In the genomic region with DNA sequence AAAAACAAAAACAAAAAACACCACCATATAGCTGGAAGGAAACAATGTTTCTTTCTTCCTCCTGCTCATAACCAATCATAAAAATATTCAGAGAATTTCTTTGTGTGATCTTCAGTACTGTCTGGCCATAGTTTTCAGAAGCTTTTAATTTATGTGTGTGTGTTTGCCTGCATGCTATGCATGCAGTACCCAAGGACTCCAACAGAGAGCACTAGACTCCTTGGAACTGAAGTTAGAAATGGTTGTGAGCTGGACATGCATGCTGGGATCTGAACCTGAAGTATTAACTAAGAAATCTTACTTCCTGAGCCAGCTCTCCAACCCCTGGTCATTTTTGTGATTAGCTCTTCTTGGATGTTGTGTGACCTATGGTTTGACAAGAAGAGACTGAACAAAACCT, we compare ENCODE assay signal across 20 mouse cellular contexts.
DNase-seq lines count a peak whose midpoint lies in the region; ATAC-seq and TF ChIP-seq lines count a peak whose summit lies in the region.
"Had no signal": no experiment of that assay in that cellular context is flagged by ENCODE, and none has a peak within 500 bp of the region (broad histone marks: within the 10 kb centered on the region; RNA-seq: fewer than 3 reads in every experiment).

No protein-coding gene starts in this region.

- H3K4me2 ChIP-seq in intestine, postnatal 0 days (replicated peaks; ENCODE audit: low read depth) = no peak overlapping the region
- no peak overlapping the region for H3K4me2 ChIP-seq in intestine, embryonic 16.5 days (ENCODE audit: low read depth, low read length)
- H3K4me2 ChIP-seq: heart, embryonic 13.5 days; kidney, embryonic 15.5 days; liver, embryonic 13.5 days; midbrain, embryonic 12.5 days; stomach, embryonic 15.5 days had no signal

- H3K27me3 ChIP-seq in intestine, postnatal 0 days (replicated peaks; ENCODE audit: control insufficient read depth, insufficient read depth, low read length) = no peaks in the 10 kb centered on the region
- no peaks in the 10 kb centered on the region for H3K27me3 ChIP-seq in intestine, embryonic 16.5 days (replicated peaks; ENCODE audit: control insufficient read depth, insufficient read depth, low read length)
- H3K27me3 ChIP-seq in MEL (ENCODE audit: control insufficient read depth in 1 of 2, insufficient read depth in 2 of 2, low read length in 2 of 2) = no peaks in the 10 kb centered on the region
- H3K27me3 ChIP-seq: heart, embryonic 13.5 days; kidney, embryonic 15.5 days; liver, embryonic 13.5 days; midbrain, embryonic 12.5 days; stomach, embryonic 15.5 days had no signal

- TF ChIP-seq RAD21 in MEL (IDR thresholded peaks at IDR 0.05; ENCODE audit: low read depth, low read length) = peak; percentile 20

- no peaks in the 10 kb centered on the region for H3K36me3 ChIP-seq in intestine, postnatal 0 days (ENCODE audit: control insufficient read depth, insufficient read depth)
- H3K36me3 ChIP-seq in intestine, embryonic 16.5 days (ENCODE audit: control insufficient read depth, insufficient read depth, low read length) = no peaks in the 10 kb centered on the region
- no peaks in the 10 kb centered on the region for H3K36me3 ChIP-seq in MEL (ENCODE audit: control insufficient read depth in 1 of 2, insufficient read depth in 2 of 2, low read length in 2 of 2)
- H3K36me3 ChIP-seq: embryonic facial prominence, embryonic 10.5 days; heart, embryonic 13.5 days; kidney, embryonic 15.5 days; liver, embryonic 13.5 days; midbrain, embryonic 12.5 days; stomach, embryonic 15.5 days had no signal

- TF ChIP-seq EP300 in MEL (IDR thresholded peaks at IDR 0.05; ENCODE audit: low read depth in 1 of 2, low read length in 2 of 2) = no peak

- peak; percentile 13 for DNase-seq in retina, embryonic 14.5 days (ENCODE audit: low spot score)
- DNase-seq in retina, postnatal 1 day = no peak
- DNase-seq in MEL (ENCODE audit: low read depth, low spot score) = peak; percentile 2
- DNase-seq in right cerebral cortex, postnatal 4 days = no peak
- DNase-seq in kidney, adult 8-10 months = no peak
- DNase-seq: adrenal gland, adult 2 months; cerebellum, adult 11 months; cerebellum, postnatal 25 days; heart, postnatal 4 days; liver, embryonic 13.5 days; lung, postnatal 36 days; spleen, adult 18-20 months had no signal

- no peak overlapping the region for H3K27ac ChIP-seq in intestine, postnatal 0 days (ENCODE audit: low read depth, low read length)
- no peak overlapping the region for H3K27ac ChIP-seq in intestine, embryonic 16.5 days (ENCODE audit: low read length)
- no peak overlapping the region for H3K27ac ChIP-seq in MEL (ENCODE audit: control insufficient read depth, low read depth, low read length)
- H3K27ac ChIP-seq: embryonic facial prominence, embryonic 10.5 days; heart, embryonic 13.5 days; kidney, embryonic 15.5 days; liver, embryonic 13.5 days; midbrain, embryonic 12.5 days; stomach, embryonic 15.5 days had no signal

- ATAC-seq in intestine, postnatal 0 days = no peak
- no peak for ATAC-seq in intestine, embryonic 16.5 days
- ATAC-seq: inflammation-experienced regulatory T-cells, adult 6 months had no signal

- TF ChIP-seq POLR2A in MEL (IDR thresholded peaks at IDR 0.05; ENCODE audit: control insufficient read depth in 1 of 2, insufficient read depth in 1 of 2, low read depth in 1 of 2, low read length in 2 of 2, poor library complexity in 1 of 2) = no peak

- H3K79me2 ChIP-seq in MEL (ENCODE audit: control insufficient read depth, insufficient read depth, low read length, poor library complexity) = no peaks in the 10 kb centered on the region

- H3K9me3 ChIP-seq in intestine, postnatal 0 days (ENCODE audit: control insufficient read depth) = no peaks in the 10 kb centered on the region
- no peaks in the 10 kb centered on the region for H3K9me3 ChIP-seq in intestine, embryonic 16.5 days (ENCODE audit: control insufficient read depth, low read length)
- no peaks in the 10 kb centered on the region for H3K9me3 ChIP-seq in MEL (replicated peaks; ENCODE audit: insufficient read depth, low read length)
- H3K9me3 ChIP-seq: embryonic facial prominence, embryonic 10.5 days; heart, embryonic 13.5 days; kidney, embryonic 15.5 days; liver, embryonic 13.5 days; midbrain, embryonic 12.5 days; stomach, embryonic 15.5 days had no signal

- peak; percentile 12; the same call in 1 of the 2 replicates for TF ChIP-seq CTCF in intestine, postnatal 0 days (IDR thresholded peaks at IDR 0.05; ENCODE audit: low read depth)
- TF ChIP-seq CTCF in MEL (IDR thresholded peaks at IDR 0.05 in 2 of 3, conservative IDR thresholded peaks at IDR 0.05 in 1 of 3; ENCODE audit: control insufficient read depth in 1 of 3, insufficient read depth in 1 of 3, low read depth in 2 of 3, low read length in 3 of 3, poor library complexity in 1 of 3, severe bottlenecking in 1 of 3) = peak in 1 of 3 experiments; percentile 15; a peak in 1 of 6 replicates

- no peak overlapping the region for H3K9ac ChIP-seq in intestine, postnatal 0 days (ENCODE audit: low read depth, low read length)
- no peak overlapping the region for H3K9ac ChIP-seq in intestine, embryonic 16.5 days (ENCODE audit: low read depth, low read length)
- no peak overlapping the region for H3K9ac ChIP-seq in MEL (ENCODE audit: control insufficient read depth, low read depth, low read length, poor library complexity, severe bottlenecking)
- H3K9ac ChIP-seq: heart, embryonic 13.5 days; kidney, embryonic 15.5 days; liver, embryonic 13.5 days; midbrain, embryonic 12.5 days; stomach, embryonic 15.5 days had no signal

- H3K4me1 ChIP-seq in intestine, postnatal 0 days (replicated peaks; ENCODE audit: control insufficient read depth, insufficient read depth, low read length) = no peaks in the 10 kb centered on the region
- H3K4me1 ChIP-seq in intestine, embryonic 16.5 days (ENCODE audit: control insufficient read depth, insufficient read depth, low read length) = no peaks in the 10 kb centered on the region
- H3K4me1 ChIP-seq in MEL (ENCODE audit: control insufficient read depth in 1 of 2, insufficient read depth in 2 of 2, low read length in 2 of 2) = no peaks in the 10 kb centered on the region
- H3K4me1 ChIP-seq: heart, embryonic 13.5 days; kidney, embryonic 15.5 days; liver, embryonic 13.5 days; stomach, embryonic 15.5 days had no signal

- no peak overlapping the region for H3K4me3 ChIP-seq in intestine, postnatal 0 days (ENCODE audit: low read depth, low read length)
- no peak overlapping the region for H3K4me3 ChIP-seq in intestine, embryonic 16.5 days (ENCODE audit: low read length)
- no peak overlapping the region for H3K4me3 ChIP-seq in MEL (ENCODE audit: control insufficient read depth in 1 of 2, insufficient read depth in 1 of 2, low read depth in 2 of 2, low read length in 2 of 2)
- H3K4me3 ChIP-seq: embryonic facial prominence, embryonic 10.5 days; heart, embryonic 13.5 days; kidney, embryonic 15.5 days; liver, embryonic 13.5 days; midbrain, embryonic 12.5 days; stomach, embryonic 15.5 days had no signal

TF ChIP-seq in MEL, 35 proteins besides CTCF, POLR2A, EP300 and RAD21:
- TF ChIP-seq CHD1 (IDR thresholded peaks at IDR 0.05; ENCODE audit: low read depth, low read length) (no peak), USF2 (IDR thresholded peaks at IDR 0.05; ENCODE audit: borderline replicate concordance in 1 of 2, insufficient read depth in 1 of 2, low read depth in 1 of 2, low read length in 2 of 2) (no peak), MAX (IDR thresholded peaks at IDR 0.05; ENCODE audit: low read length) (no peak), TAL1 (IDR thresholded peaks at IDR 0.05; ENCODE audit: low read length) (no peak)

Comparison
In these comparisons a context has a peak if more than half of its experiments do, and no peak if none do; other contexts are left out.
1. DNase-seq: peak in retina, embryonic 14.5 days (single experiment) and MEL (single experiment); none in retina, postnatal 1 day (single experiment), right cerebral cortex, postnatal 4 days (single experiment) and kidney, adult 8-10 months (0 of 2).